In genomic region chr11:61619356-61619755, GRCm38 (mm10) we compare ENCODE assay signal across 8 mouse cellular contexts. TPM values are rescaled to one million over a fixed set of nuclear protein-coding genes. Genes with fewer than 3 reads are reported as not detected.
A peak's percentile ranks its signal among the peaks of the same experiment; 100 is the strongest.
DNase-seq lines count a peak whose midpoint lies in the region; ATAC-seq and TF ChIP-seq lines count a peak whose summit lies in the region.

No protein-coding gene starts in this region.

- no peak for DNase-seq in gastrocnemius, adult 2 months
- DNase-seq in gastrocnemius, postnatal 25 days = no peak
- no peak for DNase-seq in spleen, adult 2 months (ENCODE audit: low read depth in 1 of 2, low spot score in 2 of 2)
- DNase-seq in spleen, postnatal 4 days (ENCODE audit: low spot score in 2 of 2) = no peak
- DNase-seq in adrenal gland, postnatal 4 days (ENCODE audit: low spot score in 2 of 2) = no peak
- no peak for DNase-seq in layer of hippocampus, adult 9-11 months

- H3K4me1 ChIP-seq in spleen, adult 2 months (ENCODE audit: control insufficient read depth, insufficient read depth, insufficient read length) = no peaks in the 10 kb centered on the region
- H3K4me1 ChIP-seq in limb, embryonic 15.5 days = peaks cover 35% of the 10 kb centered on the region
- peaks cover 11% of the 10 kb centered on the region; the same call in 1 of the 2 replicates for H3K4me1 ChIP-seq in stomach, embryonic 16.5 days (ENCODE audit: control insufficient read depth, insufficient read depth, low read length)

- peaks cover 8% of the 10 kb centered on the region for H3K27me3 ChIP-seq in spleen, adult 2 months (ENCODE audit: control insufficient read depth, insufficient read depth, low read length)
- H3K27me3 ChIP-seq in limb, embryonic 15.5 days = no peaks in the 10 kb centered on the region
- no peaks in the 10 kb centered on the region for H3K27me3 ChIP-seq in stomach, embryonic 16.5 days (ENCODE audit: control insufficient read depth, insufficient read depth, low read length)

- no peaks in the 10 kb centered on the region for H3K9me3 ChIP-seq in limb, embryonic 15.5 days
- no peaks in the 10 kb centered on the region for H3K9me3 ChIP-seq in stomach, embryonic 16.5 days (replicated peaks; ENCODE audit: control insufficient read depth, low read length)

- H3K9ac ChIP-seq in limb, embryonic 15.5 days = 0 out of 2 replicates have a peak overlapping the region, but pooled peaks have one; percentile 10
- peak overlapping the region; percentile 63 for H3K9ac ChIP-seq in stomach, embryonic 16.5 days (ENCODE audit: low read length)

- peak overlapping the region; percentile 64 for H3K4me2 ChIP-seq in limb, embryonic 15.5 days
- peak overlapping the region; percentile 60 for H3K4me2 ChIP-seq in stomach, embryonic 16.5 days (ENCODE audit: low read depth, low read length)

- intact Hi-C loops in gastrocnemius, adult 2 months (cut with DNase I) = loop anchor here (5.0 kb wide), 1 partner anchor 42 kb away; the partner anchor contains the start of gene Epn2

- H3K4me3 ChIP-seq in gastrocnemius, adult 2 months = peak overlapping the region; percentile 65
- no peak overlapping the region for H3K4me3 ChIP-seq in spleen, adult 2 months (ENCODE audit: extremely low read depth, insufficient read depth, insufficient read length)
- peak overlapping the region; percentile 40 for H3K4me3 ChIP-seq in limb, embryonic 15.5 days
- H3K4me3 ChIP-seq in stomach, embryonic 16.5 days (replicated peaks; ENCODE audit: low read length) = peak overlapping the region; percentile 46

- ATAC-seq in limb, embryonic 15.5 days (ENCODE audit: insufficient number of reproducible peaks, low FRiP score, low TSS enrichment, low read depth) = no peak
- no peak for ATAC-seq in stomach, embryonic 16.5 days (ENCODE audit: insufficient read depth, low FRiP score)

- no peak for TF ChIP-seq POLR2A in spleen, adult 2 months (IDR thresholded peaks at IDR 0.05; ENCODE audit: low read depth, low read length)

- WGBS in spleen, adult 2 months = 21% methylated on average over 6 of the region's 6 CpGs
- 17% methylated on average over 6 of the region's 6 CpGs for WGBS in limb, embryonic 15.5 days
- 10% methylated on average over 6 of the region's 6 CpGs for WGBS in stomach, embryonic 16.5 days

- H3K36me3 ChIP-seq in spleen, adult 2 months (ENCODE audit: control insufficient read depth, insufficient read depth, low read length) = no peaks in the 10 kb centered on the region
- no peaks in the 10 kb centered on the region for H3K36me3 ChIP-seq in limb, embryonic 15.5 days
- H3K36me3 ChIP-seq in stomach, embryonic 16.5 days (ENCODE audit: control insufficient read depth, insufficient read depth, low read length) = no peaks in the 10 kb centered on the region

- TF ChIP-seq CTCF in gastrocnemius, adult 2 months (IDR thresholded peaks at IDR 0.05) = no peak
- TF ChIP-seq CTCF in spleen, adult 2 months (IDR thresholded peaks at IDR 0.05; ENCODE audit: extremely low read depth, insufficient read depth, insufficient read length, insufficient replicate concordance) = no peak

- peak overlapping the region; percentile 92 for H3K27ac ChIP-seq in gastrocnemius, adult 2 months
- H3K27ac ChIP-seq in spleen, adult 2 months (ENCODE audit: insufficient read depth, low read length) = peak overlapping the region; percentile 18; the same call in 1 of the 2 replicates
- 0 out of 2 replicates have a peak overlapping the region, but pooled peaks have one; percentile 79 for H3K27ac ChIP-seq in limb, embryonic 15.5 days
- H3K27ac ChIP-seq in stomach, embryonic 16.5 days (ENCODE audit: low read length) = no peak overlapping the region

RNA-seq across cellular contexts. Expression of gene Grap, which starts 33.7 kb away (rescaled TPM):
- 1 to 10 TPM; 3.2 to 3.3 TPM for total RNA-seq in gastrocnemius, adult 2 months (2021)
- total RNA-seq in gastrocnemius, postnatal 25 days (2021) = 1 to 10 TPM; 4.0 to 5.9 TPM
- polyA plus RNA-seq in spleen, adult 2 months (2012; rRNA removed) = 85.6 and 97.1 TPM in 2 replicates
- polyA plus RNA-seq in limb, embryonic 15.5 days (2015; fragmentation: Nextera tagmentation; extraction: Ambion mirVana) = 14.5 and 15.3 TPM in 2 replicates
- 8.6 and 9.2 TPM in 2 replicates for polyA plus RNA-seq in stomach, embryonic 16.5 days (2015; fragmentation: Nextera tagmentation; extraction: Ambion mirVana)
- 10 to 100 TPM in 1 of 2 experiments, 1 to 10 TPM in 1; 9.1 to 10.8 TPM for total RNA-seq in adrenal gland, postnatal 4 days (2021)

RNA-seq across cellular contexts. Expression of gene Epn2, which starts 39.9 kb away (rescaled TPM):
- 10 to 100 TPM; 19.7 to 24.7 TPM for total RNA-seq in gastrocnemius, adult 2 months (2021)
- total RNA-seq in gastrocnemius, postnatal 25 days (2021) = 10 to 100 TPM; 15.0 to 15.5 TPM
- polyA plus RNA-seq in spleen, adult 2 months (2012; rRNA removed) = 9.3 and 10.4 TPM in 2 replicates
- polyA plus RNA-seq in limb, embryonic 15.5 days (2015; fragmentation: Nextera tagmentation; extraction: Ambion mirVana) = 29.4 and 30.4 TPM in 2 replicates
- 20.7 and 20.9 TPM in 2 replicates for polyA plus RNA-seq in stomach, embryonic 16.5 days (2015; fragmentation: Nextera tagmentation; extraction: Ambion mirVana)
- 10 to 100 TPM; 38.5 to 44.2 TPM for total RNA-seq in adrenal gland, postnatal 4 days (2021)
